Mouse (Mus musculus) cerebellum, postnatal 10 days (tissue): Measurements from ENCODE around the gene Klhl8.
"Not testable (repeated sequence)": the region's sequence is repeated elsewhere in the genome, so short reads cannot be mapped to it uniquely, and the experiment has no call there.

Experiments
- DNase-seq, 2 experiments: peaks; one replicate each; pipeline ENCODE4 v3.0.0; 2021; ENCODE audit warnings: mixed read lengths in 2 of 2

Klhl8 gene

GRCm38 (mm10) chr5:103910748-103911409, at the start of gene Klhl8:
Gene Klhl8, minus strand, starts transcription at chr5:103911259.
- peak; percentile 92 to 95 for DNase-seq

DNA sequence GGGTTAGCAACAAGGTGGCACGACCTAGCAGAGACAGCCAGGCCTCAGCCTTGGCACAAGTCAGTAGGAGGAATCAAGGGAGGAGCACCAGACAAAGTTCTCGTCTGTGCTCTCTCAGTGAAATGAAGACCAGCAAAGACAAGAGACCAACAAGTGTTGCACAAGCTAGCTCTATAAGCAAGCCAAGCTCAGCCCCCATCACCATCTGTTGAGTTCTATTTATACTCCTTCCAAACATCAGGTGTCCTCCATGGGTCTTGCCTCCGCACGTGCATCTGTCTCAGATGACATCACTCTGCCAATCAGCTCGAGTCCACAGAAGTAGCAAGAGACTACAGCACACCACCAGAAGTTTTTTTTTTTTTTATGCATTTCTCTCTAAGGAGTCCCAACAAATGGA, 43.6 kb upstream of the Klhl8 start:
- peak; percentile 62 to 67 for DNase-seq

DNA sequence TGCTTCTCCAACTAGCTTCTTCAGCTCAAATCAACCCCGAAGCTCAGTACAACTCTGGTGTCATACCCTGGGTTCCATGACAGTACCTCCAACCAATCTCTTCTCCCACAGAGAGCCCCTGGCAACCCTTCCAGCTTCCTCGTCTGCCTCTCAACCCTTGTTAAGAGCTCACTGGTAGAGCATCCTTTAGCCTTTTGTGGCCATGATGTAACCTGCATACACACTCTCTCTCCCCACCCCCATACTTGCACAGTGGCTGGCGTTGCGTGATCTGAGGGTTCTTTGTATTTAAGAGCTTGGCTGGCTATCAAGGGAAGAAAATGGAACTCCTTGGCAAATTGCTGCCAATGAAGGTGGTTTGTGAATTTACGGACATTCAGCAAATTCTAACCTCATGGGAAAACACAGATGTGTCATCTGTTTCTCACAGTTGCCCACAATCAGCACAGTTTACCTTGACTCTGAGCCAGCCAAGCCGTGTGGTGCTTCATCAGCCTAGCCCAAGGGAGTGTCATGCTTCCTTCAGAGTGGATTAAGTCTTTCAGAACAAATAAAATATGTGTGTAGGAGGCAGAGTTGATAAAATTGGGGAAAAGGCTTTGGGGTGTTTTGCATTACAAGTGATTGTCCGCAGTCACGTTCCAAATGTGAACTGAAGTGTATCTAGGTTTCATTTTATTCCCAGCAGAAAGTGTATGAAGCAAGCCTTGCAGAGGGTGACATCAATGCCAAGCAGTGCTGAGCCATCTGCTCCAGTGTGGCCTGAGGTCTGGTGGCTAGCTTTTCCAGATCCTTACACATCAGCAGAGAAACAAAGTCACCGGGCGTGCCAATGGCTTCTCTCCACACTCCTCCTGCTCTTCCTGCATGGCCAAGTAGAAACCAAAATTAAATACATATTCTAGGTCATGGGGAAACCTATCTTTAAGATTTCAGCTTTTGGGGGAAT, 42.4 kb upstream of the Klhl8 start:
- peak; percentile 74 to 77 for DNase-seq

- DNase-seq, result not testable (repeated sequence)
These were observed 39.1 kb upstream of the Klhl8 start for GRCm38 (mm10) chr5:103950138-103950537.

DNA sequence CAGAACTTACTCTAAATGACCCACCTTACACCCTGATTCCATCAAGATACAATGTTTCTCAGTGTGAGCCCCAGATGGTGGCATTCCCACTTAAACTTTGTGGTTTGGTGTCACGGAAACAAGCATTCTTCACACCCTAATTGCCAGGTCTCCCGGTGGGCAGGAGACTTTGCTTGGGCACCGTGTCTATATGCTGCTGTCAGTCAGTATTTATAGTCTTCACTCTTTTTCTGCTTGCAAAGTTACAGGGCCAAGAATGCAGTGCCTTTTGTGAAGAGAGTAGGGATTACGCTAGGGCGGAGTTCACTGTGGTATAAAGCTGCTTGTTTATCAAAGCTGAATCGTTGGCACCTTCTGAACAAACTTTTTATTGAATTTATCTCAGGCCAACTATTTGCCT, 32.1 kb upstream of the Klhl8 start:
- DNase-seq, result no peak

GRCm38 (mm10) chr5:103939856-103940255, 28.8 kb upstream of the Klhl8 start:
- no peak for DNase-seq

DNA sequence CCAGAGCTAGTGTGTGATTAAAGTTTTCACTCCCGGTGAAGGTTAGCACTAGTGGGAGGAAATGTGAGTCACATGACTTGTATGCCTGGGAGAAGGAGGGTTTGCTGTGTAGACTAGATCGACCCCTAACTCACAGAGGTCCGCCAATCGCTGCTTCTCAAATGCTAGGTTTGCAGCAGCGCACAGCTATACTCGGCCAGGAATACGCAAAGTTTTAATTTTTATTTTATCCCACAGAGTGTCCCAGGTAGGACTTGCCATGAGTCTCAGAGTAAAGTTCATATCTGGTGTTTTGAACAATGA, 28.2 kb upstream of the Klhl8 start:
- DNase-seq, result no peak

GRCm38 (mm10) chr5:103938547-103939349, 27.7 kb upstream of the Klhl8 start:
- peak; percentile 81 to 88 for DNase-seq

GRCm38 (mm10) chr5:103936906-103937589, 26.0 kb upstream of the Klhl8 start:
- DNase-seq, result peak; percentile 74 to 84

- DNase-seq, result not testable (repeated sequence)
These were observed 20.9 kb upstream of the Klhl8 start for GRCm38 (mm10) chr5:103931924-103932323.

DNA sequence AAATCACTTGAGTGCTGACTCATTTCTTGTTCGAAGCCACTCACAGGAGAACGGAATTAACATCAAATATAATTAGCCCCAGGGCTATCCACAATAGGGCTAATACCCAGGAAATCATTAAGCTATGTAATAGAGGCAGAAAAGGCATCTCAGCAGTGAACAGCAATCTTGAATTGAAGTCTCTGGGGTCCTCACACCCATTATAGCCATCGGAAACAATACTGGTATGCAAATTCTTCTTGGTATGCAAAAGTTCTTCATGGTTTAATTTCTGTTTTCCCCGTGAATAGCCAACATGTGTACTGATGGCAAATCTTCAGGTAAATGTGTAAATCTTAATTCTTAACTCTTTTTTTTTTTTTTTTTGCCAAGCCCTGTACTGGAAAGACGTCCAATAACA, 19.5 kb upstream of the Klhl8 start:
- DNase-seq, result no peak

DNA sequence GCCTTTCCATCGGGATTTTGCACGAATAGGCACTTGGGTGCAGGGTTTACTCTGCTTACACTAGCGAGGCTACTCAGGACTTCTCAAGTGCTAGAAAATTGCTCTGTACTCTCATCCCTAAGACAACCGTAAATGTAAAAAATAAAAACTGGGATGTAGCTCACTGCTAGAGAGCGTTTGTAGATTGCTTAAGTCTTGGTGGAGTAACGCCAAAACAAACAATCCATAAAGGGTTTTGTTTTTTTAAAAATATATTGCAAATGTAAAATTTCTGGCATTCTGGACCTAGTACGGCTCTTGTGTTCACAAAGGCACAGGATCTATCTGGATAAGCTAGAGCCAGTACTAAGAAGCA, 17.1 kb upstream of the Klhl8 start:
- DNase-seq, result no peak

GRCm38 (mm10) chr5:103927429-103928195, 16.6 kb upstream of the Klhl8 start:
- DNase-seq, result peak; percentile 96 to 98

- peak; percentile 39 to 51 for DNase-seq
These were observed 15.3 kb upstream of the Klhl8 start for GRCm38 (mm10) chr5:103926398-103926797.

GRCm38 (mm10) chr5:103923755-103924154, 12.7 kb upstream of the Klhl8 start:
- no peak for DNase-seq

DNA sequence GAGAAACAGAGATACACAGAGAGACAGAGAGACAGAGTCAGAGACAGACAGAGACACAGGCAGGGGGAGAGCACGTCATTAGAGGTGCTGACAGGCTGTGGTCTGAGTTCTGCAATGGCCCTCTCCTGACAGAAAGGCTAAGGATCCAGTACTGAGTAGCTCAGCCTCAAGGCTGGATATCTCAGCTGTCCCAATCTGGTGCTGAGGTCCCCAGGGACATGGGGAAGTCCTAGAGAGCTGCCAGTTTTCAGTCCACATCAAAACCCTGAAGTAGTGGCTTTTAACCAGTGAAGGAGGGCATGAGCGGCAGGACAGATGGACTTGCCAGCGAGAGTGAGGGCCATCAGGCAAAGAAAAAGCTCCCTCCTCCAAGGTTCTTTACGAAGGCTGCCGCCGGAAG, 12.0 kb upstream of the Klhl8 start:
- no peak for DNase-seq

DNA sequence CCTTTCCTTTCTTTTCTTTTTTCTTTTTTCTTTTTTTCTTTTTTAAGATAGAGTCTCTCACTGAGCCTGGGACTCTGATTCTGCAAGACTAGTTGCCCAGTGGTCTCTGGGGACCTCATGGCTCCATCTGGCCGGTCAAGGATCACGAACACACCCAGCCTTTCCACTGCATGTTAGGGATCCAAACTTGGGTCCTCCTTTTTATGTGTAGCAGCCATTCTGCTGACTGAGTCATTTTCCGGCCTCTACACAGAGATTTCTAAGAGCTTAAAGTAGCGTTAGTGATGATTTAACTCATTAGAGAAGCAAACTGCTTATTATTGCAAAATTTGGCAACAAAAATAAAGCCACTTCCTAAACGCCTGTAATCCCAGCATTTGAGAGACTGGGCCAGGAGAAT, 11.4 kb upstream of the Klhl8 start:
- DNase-seq, result peak in 1 of 2 experiments; percentile 25

GRCm38 (mm10) chr5:103919497-103919896, 8.4 kb upstream of the Klhl8 start:
- no peak for DNase-seq

GRCm38 (mm10) chr5:103918233-103918632, 7.2 kb upstream of the Klhl8 start:
- DNase-seq, result no peak

DNA sequence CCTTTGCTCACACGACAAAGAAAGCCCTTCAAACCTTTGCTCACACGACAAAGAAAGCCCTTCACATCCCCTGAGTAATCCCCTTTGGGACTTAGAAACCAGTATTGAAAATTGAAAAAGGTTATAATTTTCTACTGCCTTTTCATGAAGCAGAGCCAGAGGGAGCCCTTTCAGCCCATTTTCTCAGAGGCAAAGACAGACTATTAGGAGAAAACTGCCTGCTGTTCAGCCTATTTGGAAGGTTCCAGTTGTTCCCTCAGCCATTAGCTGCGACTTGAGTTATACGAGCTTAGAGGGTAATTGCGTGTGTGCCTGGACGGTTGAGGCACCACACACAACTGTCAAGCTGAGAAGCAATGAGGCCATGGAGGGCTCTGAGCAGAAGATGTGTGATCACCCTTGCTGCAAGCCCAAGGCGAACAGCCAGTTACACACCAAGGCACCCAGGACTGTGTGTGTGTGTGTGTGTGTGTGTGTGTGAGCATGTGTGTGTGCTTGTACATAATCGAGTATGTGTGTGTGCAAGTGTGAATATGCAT, 6.4 kb upstream of the Klhl8 start:
- DNase-seq, result no peak

GRCm38 (mm10) chr5:103916595-103917356, 5.7 kb upstream of the Klhl8 start:
- no peak for DNase-seq
